Mouse (Mus musculus) brain, embryonic 14.5 days (tissue): ENCODE data around the gene Orai1. TPM values are rescaled to one million over a fixed set of nuclear protein-coding genes. Genes with fewer than 3 reads are reported as not detected.
"Not testable (repeated sequence)": the region's sequence is repeated elsewhere in the genome, so short reads cannot be mapped to it uniquely, and the experiment has no call there.

ENCODE experiments used
- DNase-seq: peaks from one replicate; pipeline ENCODE4 v3.0.0-alpha.2; 2011; ENCODE audit warnings: low read depth
- CTCF ChIP-seq: fragments of 200-500 bp; IDR thresholded peaks from 2 replicates; pipeline ENCODE4 v1.5.1; 2012; ENCODE audit warnings: inconsistent platforms, mild to moderate bottlenecking, moderate library complexity, borderline replicate concordance; ENCODE audit not compliant: insufficient read depth, insufficient read length; ENCODE audit errors: extremely low read depth
- POLR2A ChIP-seq: fragments of 200-500 bp; IDR thresholded peaks from 2 replicates; pipeline ENCODE4 v1.6.1; 2012; ENCODE audit warnings: mild to moderate bottlenecking, inconsistent platforms, borderline replicate concordance; ENCODE audit not compliant: poor library complexity, insufficient read depth, insufficient read length, severe bottlenecking; ENCODE audit errors: extremely low read depth
- polyA plus RNA-seq: library from polyadenylated mRNA; depleted of rRNA; stranded (reverse); fragments of >200 nt; gene quantifications from 2 replicates; pipeline ENCODE4 v1.2.3, GENCODE M21; 2012

The Orai1 gene
- polyA plus RNA-seq, 1 experiment: 21.2 TPM

DNA sequence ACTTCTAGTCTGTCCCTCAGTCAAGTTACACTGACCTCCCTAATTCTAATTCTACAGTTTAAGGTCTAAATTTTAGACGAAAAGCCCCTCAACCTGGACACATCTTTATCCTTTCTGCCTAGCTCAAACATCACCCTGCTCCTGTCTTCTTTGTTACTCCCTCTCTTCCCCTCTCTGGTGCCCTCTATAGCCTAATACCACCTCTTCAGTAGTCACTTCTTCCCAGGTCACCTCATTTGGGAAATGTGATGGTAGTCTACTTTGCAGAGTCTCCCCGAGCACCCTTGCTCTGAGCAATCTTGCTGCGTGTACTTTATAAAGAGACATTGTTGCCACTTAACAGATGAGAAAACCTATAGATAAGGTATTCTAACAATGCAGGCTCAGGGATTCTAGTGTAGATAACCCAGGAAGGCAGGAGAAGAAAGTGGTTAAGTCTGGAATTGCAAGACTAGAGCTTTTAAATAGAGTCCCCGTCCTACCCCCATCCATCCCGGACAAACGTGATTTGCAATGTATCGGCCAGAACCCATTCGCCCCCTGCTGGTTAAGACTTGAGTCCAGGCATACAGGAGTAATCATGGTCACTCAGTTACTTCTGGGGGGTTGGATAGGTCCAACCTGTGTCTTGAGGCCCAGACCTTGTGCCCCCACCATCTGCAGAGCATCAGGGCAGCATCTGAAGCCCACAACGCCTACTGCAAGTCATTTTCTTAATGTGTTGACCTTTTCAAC is 30.9 kb downstream of the Orai1 start:
- TF ChIP-seq CTCF: peak; percentile 70
- no peak for TF ChIP-seq POLR2A
- peak; percentile 83 for DNase-seq

DNA sequence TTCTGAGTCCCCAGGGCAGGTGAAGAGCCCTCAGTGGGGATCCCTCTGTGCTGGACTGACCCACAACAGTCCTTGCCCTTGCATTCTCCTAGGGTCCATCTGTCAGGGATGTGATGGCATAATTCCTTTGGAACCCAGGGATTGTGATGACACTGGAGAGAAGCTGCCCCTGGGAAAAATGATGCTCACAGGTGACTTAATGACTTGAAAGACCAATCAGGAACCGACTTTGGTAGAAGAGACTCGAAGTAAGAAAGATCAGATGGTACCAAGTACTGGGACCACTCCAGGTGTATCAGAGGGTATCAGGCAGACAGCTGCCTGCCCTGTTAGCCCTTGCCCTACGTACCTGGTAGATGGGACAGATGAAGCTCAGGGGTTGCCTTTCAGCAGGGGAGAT is 32.0 kb downstream of the Orai1 start, which contains the start of gene Morn3:
Gene Morn3, minus strand, starts transcription at position 101 of the 400 bp plus-strand sequence.
- DNase-seq: no peak
- TF ChIP-seq POLR2A (no peak), CTCF (no peak)

DNA sequence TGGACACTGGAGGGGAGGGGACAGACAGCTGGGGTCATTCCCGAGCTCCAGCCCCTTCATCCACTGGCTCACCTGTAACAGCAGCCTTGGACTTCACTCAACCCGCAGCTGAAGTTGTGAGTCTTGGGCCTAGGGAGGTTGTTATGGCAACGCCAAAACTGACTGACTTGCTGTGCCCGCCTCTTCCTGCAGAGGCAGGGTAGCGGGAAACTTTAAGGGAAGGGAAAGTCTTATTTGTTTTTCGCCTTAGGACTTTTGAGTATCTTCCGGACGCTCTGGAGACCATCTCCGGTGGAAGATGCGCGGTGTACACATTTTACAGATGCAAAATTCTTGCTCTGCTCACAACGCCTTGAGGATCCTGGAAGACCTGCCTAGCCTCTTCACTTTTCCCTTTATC is 34.4 kb downstream of the Orai1 start:
- TF ChIP-seq CTCF (peak; percentile 28; the same call in 1 of the 2 replicates), POLR2A (no peak)
- peak; percentile 80 for DNase-seq

DNA sequence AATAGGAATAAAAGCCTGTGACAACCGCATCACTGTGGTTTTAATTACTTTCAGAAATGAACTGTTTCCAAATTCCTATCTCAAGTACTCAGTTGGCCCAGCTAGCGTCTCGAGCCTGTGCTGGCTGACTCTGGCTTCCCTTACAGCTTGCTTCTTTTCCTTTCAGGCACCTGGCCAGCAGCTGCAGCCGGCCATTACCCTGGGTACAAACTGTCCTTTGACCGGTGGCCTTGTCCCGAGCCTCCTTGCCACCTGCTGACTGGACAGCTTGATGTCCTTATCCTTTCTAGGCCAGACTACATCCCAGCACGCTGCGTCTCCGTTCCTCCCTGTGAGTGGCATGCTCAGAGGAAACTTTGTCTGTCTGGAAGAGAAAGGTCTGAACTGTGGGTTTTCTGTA is 36.0 kb downstream of the Orai1 start:
- DNase-seq: no peak
- TF ChIP-seq CTCF (no peak), POLR2A (no peak)

DNA sequence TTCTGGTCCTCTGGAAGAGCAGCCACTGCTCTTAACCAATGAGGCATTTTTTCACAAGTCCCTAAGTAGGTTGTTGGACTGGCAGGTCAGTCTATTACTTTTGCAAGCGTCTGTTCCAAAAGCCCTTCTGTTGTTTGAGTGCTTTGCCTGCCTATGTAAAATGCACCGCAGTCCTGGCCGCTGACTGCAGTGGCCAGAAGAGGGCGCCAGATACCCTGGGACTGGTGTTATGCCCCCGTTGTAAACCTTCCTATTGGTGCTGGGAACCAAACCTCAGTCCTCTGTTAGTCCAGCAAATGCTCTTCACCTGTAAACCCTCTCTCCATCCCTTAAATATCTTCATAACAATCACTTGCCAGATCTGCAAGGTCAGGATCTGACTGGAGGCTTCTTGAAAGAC is 36.9 kb downstream of the Orai1 start:
- no peak for DNase-seq
- no peak for TF ChIP-seq POLR2A
- TF ChIP-seq CTCF: no peak

DNA sequence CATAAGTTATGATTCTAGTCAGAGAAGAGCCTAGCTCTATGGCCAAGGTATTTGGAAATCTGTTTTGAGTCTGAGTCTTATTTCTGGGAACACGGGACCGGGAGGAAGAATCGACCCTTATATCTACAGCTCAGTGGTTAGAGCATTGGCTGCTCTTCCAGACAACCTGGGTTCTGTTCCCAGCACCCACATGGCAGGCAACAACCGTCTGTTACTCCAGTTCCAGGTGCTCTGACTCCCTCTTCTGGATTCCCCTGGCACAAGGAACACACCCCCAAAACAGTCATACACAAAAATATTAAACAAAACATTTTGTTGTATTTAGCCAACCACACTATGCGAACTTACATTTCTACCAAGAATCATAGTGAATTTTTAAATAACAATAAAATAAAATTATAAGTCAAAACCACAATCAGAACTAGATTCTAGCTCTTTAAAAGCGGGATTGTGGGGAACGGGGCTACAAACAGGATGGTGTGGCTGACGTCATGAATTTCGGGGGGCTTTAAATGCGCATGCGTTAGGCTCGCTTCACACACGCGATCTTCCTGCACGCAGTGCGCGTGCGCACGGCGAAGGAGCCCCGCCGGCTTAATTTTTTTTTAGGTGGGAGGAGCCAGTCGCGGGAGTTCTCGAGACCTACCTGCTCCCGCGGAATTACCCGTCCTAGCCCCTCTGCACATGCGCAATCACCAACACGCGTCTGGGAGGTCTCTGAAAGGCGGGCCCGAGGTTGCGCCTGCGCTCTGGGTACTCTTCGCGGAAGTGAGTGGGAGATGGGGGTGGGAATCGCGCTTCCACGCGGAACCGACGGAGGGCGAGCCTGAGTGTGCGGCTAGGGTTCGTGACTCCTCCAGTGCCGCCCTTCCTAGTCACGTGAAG is 42.7 kb downstream of the Orai1 start:
- peak; percentile 100 for DNase-seq
- peak; percentile 55; the same call in 1 of the 2 replicates for TF ChIP-seq POLR2A
- peak; percentile 49; the same call in 1 of the 2 replicates for TF ChIP-seq CTCF

DNA sequence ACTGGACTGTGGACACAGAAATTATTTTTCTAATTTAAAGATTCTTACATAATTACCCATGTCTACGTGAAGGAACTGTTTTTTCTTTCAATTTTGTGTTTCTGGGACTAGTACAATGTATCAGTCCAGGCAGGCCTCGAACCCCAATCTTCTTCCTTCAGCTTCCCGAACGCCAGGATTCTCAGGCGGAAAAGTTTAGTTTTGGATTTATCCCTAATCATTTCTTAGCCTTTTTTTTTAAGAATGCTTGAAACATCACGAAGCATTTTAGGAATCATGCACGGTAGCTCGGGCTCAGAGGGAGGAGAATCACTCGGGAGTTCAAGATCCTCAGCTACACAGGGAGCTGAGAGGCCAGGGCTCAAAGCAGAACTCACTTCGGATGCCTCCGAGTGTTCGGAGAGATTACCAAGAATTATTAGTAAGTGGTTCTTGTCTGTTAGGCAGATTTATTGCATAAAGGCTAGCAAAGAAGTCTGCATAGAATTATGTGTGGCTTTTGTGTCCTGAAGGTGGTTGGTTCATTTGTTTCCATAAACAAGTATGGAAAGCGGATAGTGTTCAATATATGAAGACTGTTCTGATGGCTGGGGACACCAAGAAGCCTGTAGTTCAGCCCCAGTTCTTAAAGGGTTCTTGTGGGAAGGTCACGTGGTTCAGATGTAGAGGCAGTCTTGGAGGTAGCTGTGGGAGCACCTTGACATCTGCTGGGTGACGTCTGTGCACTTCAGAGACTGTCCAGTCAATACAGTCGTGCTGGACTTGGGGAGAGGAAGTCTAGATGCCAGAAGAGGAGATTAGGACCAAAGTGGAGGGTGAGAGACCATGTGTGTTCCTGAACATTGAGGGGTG is 43.6 kb downstream of the Orai1 start:
- no peak for TF ChIP-seq POLR2A
- no peak for TF ChIP-seq CTCF
- no peak for DNase-seq

DNA sequence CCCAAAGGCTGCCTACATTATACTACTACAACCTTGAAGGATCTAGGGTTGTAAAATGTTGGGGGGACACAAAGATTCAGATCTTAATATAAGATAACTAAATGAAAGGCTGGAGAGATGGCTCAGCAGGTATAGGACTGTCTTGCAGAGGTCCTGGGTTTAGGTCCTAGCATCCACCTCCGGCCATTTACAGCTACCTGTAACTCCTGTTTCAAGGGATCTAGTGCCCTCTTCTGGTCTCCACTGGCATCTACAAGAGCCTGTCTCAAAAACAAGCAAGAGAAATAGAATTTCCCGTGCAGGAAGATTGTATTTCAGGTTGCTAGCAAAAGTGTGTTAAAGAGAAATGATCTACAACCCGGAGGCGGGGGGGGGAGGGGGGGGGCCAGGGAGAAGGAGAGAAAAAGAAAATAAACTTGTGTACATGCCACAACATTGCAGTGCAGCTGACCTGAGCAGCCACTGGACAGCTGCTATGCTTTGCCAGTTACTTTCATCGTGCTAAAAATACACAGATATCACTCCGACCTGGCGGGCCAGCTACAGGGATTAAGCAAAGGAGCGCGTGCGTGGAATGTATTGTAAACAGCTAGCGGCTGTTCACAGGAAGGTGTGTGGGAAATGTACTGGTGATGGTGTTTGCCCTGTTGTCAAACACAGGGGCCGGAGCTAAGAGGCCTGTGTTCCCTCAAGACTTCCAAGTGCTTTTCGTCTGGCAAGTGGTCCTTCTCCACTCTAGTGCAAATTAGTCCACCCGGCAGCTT is 45.1 kb downstream of the Orai1 start:
- TF ChIP-seq CTCF (peak; percentile 45; the same call in 1 of the 2 replicates), POLR2A (no peak)
- DNase-seq: peak; percentile 60

DNA sequence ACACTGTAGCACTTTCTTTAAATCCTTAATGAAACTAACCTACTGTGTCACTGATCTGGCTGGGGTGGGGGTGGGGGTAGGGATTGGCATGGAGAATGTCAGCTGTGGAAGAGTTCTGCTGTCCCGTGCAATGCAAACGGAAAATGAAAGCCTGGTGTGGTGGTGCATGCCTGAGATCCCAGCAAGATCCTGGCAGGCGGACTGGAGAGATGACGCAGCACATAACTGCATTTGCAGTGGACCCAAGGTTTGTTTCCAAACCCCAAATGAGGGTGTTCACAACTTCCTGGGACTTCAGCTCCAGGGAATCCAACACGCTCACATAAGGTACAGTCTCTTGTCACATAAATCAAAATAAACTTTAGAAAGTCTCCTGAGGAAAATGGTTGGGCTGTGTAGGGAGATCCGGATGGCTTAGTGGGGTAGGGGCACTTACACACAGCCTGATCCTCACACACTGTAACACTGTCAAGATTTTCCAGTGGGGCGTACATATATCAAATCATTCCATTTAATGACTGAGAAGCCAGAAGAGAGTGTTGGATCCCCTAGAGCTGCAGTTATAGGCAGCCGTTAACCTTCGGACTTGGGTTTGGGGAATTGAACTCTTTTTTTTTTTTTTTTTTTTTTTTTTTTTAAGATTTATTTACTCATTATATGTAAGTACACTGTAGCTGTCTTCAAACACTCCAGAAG is 46.0 kb downstream of the Orai1 start:
- TF ChIP-seq POLR2A: no peak
- TF ChIP-seq CTCF: no peak
- no peak for DNase-seq

DNA sequence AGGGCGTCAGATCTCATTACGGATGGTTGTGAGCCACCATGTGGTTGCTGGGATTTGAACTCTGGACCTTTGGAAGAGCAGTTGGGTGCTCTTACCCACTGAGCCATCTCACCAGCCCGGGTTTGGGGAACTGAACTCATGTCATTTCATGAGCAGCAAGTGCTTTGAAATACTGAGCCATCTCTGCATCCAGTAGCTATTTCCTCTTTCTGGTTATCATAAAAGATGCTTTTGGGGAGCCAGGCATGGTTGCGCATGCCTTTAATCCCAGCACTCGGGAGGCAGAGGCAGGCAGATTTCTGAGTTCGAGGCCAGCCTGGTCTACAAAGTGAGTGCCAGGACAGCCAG is 46.5 kb downstream of the Orai1 start:
- not testable (repeated sequence) for DNase-seq

DNA sequence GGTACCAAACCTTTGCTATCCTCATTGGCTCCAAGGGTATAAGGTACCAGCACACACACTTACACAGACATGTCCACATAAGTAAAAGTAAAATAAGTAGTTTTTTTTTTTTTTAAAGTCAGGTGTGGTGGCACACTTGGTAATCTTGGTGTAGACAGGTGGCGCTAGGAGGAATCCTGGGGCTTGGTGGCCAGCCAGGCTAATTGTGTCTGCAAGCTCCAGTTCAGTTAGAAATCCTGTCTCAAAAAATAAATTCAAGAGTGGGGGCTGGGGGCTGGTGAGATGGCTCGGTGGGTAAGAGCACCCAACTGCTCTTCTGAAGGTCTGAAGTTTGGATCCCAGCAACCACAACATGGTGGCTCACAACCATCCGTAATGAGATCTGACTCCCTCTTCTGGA is 48.3 kb downstream of the Orai1 start:
- DNase-seq: no peak
- TF ChIP-seq POLR2A (no peak), CTCF (no peak)
